Mouse (Mus musculus) monocyte, adult 2 months (primary cell): ENCODE results near the gene Rgs3.

Source experiments
- DNase-seq, 2 experiments: peaks; one replicate each; pipeline ENCODE4 v3.0.0; 2022; ENCODE audit warnings: low spot score in 2 of 2, low read depth in 1 of 2

The Rgs3 gene

DNA sequence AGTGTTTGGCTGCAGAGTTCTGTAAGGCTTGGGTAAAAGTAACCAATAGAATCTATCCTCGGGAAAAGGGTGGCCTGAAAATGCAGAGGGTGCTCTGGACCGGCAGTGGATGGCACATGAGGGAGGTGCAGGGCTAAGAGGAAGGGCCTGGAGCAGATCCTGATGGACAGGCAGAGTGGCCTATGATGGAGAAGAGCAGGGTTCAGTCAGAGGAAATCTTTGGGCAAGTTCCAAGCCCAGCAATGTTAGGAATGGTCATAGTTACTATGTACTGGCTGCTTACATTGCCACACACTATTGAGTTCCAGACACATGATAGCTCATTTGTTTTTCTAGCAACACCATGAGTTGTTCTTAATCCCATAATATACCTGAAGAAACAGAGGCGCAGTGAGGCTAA, 124.7 kb downstream of the Rgs3 start:
- no peak for DNase-seq

- no peak for DNase-seq
Observed at GRCm38 (mm10) chr4:62685268-62685667, 125.6 kb downstream of the Rgs3 start.

DNA sequence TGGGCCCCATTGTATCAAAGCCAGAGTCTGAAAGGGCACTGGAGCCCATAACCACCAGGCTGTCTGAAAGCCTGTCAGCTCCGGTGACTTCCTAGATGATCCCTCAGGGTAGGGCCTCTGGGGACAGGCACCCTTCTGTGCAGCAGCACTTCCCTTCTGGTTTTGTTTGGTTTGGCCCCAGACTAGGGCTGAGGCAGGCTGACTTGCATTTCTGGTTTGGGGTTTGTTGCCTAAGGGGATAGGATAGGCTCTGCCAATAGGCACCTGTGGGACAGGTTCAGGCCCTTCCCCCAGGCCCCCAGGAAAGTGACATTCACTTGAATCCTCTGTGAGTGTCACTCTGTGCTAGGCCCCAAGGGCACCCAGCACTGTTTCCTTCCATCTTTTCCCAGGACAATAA, 127.1 kb downstream of the Rgs3 start:
- no peak for DNase-seq

- DNase-seq, result no peak
Observed at GRCm38 (mm10) chr4:62688142-62688541, 128.5 kb downstream of the Rgs3 start.

DNA sequence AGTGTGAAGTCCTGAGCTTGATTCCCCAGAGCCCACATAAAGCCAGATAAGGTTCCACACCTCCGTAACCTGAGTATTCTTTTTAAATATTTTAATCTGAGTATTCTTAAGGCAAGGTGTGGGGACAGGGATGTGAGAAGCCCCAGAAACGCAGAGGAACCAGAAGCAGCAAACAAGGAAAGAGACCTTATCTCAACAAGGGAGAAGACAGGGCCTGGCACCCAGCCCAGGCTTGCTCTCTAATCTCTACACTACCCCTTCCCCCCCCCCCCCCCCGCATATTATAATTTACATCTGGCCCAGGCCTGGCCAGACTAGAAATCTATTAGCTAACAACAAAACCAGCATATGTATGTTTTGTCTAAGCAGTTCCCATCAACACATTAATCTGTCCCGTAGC, 131.3 kb downstream of the Rgs3 start:
- DNase-seq, result no peak

GRCm38 (mm10) chr4:62691625-62692024, 132.0 kb downstream of the Rgs3 start:
- DNase-seq, result no peak

GRCm38 (mm10) chr4:62693839-62694238, 134.2 kb downstream of the Rgs3 start:
- no peak for DNase-seq

DNA sequence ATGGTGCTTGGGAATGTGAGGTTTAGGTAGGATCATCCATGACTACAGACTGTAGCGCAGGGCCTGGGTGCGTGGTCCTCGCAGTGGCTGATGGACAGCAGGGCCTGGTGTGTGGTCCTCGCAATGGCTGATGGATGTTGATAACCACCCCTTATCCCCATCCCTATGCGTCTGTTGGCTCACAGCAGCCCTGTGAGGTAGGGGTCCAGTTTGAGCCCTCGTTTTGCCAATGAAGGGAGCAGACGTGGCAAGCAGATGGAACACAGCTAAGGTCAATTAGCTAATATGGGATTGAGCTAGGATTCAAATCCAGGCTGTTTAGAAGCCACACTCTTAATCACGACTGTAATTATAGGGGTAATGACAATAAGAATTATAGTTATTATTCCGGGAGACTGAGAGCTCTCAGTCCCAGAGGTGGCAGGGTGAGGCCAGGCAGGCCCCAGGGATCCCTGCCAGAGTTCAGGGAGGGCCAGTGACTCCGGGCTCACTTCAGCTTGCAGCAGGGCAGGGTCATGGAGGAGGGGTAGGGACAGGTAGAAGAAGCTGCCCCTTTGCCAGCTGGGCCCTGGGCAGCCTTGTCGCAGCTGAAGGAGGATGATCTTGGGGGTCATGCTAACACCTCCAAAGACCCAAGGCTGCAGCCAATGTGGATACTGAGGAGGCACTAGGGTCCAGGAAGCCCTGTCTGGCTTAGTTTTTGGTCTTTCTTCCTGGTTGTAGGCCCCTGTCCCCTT, 135.2 kb downstream of the Rgs3 start:
- DNase-seq, result no peak

DNA sequence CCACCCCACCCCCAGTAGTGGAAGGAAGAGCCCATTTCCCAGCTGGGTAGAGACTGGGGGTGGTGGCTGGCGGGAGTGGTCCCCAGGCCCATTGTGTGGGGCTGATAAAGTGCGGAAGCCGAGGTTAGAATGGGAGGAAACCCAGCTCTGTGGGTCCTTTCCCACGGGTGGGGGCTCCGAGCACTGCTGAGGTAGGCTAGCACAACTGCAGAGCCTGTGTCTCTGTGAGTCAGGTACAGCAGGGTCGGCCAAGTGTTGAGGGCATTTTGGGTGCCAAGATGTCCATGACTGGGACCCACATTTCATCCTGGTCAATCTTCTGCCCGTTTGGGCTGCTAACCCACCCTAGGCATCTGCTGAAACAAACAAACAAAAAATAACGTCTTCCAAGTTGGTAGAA, 135.9 kb downstream of the Rgs3 start:
- no peak for DNase-seq

DNA sequence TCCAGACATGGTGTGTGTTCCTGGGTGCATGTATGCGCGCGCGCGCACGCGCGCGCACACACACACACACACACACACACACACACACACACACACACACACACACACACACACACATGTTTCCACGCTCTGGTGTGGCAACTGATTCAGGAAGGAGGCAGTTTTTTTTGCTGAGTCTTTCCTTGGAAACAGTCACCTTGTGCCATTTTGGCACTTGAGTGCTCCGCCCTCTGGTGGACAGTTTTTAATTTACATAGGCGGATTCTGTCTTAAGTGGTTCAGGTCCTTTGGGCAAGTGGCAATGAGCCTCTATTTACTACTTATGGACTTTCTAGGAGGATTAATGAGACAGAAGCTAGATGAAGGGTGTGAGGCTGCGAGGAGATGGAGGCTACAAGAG, 136.3 kb downstream of the Rgs3 start:
- no peak for DNase-seq

DNA sequence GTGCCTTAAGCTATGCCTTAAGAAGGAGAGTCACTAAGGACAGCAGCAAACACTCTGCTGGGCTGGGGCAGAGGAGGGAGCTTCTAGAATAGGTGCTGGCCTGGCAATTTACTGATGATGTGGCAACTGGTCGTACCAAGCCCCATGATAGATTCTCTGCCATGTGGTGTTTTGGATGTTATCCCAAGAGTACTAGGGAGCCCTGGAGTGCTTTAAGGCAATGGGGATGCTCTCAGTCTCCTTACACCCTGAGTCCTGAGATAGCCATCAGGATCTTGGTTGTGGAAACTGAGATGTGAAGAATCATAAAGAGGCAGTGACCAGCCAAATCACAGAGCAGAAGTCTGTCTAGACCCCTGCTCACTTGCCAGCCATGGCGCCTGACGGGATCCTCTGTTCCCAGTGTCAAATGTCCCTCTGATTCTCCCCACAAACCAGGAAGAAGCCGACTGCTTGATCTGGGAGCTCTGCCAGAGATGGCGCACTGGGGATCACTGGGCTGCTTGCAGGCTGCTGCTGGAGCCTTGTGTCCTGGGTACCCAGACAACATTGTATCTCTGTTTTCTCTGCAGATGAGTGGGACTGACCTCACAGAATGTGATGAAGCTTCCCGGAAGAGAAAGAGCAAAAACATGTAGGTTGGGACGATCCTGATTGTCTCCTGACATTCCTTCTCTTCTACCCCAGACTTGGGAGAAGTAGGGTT, 137.2 kb downstream of the Rgs3 start:
- DNase-seq, result no peak

DNA sequence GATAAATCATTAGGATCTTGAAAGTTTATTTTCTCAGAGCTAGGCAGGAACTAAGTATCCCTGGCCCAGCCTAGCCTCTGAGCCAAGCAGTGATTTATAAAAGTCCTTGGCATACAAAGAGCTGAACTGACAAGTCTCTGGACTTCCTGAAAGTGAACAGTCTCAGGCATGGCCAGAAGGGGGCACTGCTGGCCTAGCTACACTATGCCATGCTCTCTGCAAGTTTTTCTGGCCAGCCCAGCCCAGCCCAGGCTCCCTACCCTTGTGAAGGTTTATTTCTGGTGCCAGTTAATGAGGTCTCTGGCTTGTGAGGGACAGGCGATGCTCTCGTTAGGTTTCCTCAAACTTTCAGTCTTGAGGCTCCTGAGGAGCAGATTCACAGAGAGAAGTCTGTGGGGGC, 137.8 kb downstream of the Rgs3 start:
- DNase-seq, result peak in 1 of 2 experiments; percentile 54

DNA sequence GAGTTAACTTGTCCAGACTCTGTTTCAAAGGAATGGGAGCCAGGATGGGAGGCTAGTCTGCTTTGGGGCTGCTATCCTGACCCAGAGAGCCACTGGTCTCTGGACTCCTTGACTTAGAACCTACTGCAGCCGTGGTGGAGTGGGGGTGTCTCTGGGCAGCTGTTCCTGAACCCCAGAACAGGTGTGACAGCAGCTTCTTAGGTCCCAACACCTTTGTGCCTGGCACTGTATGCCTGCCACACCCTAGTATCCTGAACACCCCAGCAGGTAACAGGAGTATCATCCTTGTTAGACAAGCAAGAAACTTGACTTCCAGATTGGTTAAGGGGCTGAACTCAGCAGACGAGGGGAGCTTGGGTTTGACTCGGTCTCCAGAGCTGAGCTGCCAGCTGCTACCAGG, 138.9 kb downstream of the Rgs3 start:
- DNase-seq, result no peak

- no peak for DNase-seq
Observed at GRCm38 (mm10) chr4:62699191-62699812, 139.7 kb downstream of the Rgs3 start.

- no peak for DNase-seq
Observed at GRCm38 (mm10) chr4:62700426-62700825, 140.8 kb downstream of the Rgs3 start.

DNA sequence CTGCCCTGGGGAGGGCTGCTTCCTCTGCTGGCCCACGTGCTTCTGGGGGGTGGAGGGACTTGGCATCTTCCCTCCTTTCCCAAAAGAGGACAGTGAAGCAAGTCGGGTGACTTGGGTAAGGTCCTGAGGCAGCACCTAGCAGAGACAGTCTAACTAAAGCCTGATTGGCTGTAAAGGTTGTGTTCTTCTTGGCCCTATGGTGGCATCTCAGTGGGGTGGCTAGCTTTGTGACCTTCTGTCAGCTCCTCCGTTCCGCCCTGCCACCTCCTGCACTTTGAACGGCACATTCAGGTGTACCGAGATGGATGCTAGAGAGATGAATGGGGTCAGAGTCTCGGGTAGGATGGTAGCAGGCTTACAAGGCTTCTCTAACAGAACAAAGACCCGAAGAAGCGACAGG, 143.5 kb downstream of the Rgs3 start:
- no peak for DNase-seq

- DNase-seq, result no peak
Observed at GRCm38 (mm10) chr4:62704204-62704603, 144.6 kb downstream of the Rgs3 start.

DNA sequence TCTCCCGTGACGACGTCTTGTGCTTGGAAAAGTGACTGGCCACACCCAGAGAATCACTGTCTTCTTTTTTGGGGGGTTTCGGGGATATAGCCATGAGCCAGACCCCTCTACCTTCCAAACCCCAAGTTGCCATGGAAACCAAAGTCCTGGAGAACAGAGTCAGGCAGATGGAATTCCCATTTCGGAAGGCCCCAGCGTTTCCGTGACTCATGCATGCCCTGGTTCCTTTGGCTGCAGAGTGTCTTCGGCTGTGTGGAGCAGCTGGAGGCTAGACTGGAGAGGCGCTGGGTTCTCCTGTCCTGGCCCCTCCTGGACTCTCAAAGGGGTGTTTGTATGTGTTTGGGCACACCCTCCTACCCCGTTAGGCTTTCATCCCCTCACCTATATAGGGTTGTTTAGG, 145.4 kb downstream of the Rgs3 start:
- DNase-seq, result no peak

GRCm38 (mm10) chr4:62705749-62706148, 146.1 kb downstream of the Rgs3 start:
- DNase-seq, result no peak

DNA sequence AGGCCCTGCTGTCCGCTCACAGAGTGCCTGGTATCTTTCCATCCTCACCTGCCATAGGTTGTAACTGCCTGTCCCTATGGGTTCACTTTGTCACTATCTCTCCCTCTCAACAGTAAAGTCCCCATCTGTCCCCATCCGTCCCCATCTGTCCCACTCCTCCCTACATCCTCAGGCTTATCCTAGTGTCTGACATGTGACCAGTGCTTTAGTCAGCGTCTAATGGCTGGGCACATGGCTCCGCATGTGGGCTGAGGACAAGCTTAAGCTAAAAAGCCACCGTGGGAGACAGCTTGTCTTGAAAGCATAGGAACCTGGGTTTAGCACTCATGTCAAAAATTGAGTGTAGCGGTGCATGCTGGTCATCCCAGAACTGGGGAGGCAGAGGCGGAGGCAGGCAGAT, 148.4 kb downstream of the Rgs3 start:
- DNase-seq, result no peak

DNA sequence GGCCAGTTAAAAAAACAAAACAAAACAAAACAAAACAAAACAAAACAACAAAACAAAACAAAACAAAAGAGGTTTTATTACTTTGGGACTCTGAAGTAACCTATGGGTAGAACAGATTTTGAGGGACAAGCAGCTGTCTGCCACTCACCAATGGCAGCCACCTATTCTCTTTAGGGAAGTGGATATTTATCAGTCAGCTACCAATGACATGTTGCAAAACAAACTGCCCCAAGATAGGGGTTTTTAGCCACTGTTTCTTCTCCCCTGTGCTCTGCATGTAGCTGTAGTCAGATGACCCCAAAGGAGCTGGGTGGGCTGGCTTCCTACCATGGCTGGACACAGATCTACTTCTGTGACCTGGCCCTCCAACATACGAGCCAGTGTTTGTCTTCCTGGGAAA, 149.3 kb downstream of the Rgs3 start:
- no peak for DNase-seq

- no peak for DNase-seq
Observed at GRCm38 (mm10) chr4:62709448-62709847, 149.8 kb downstream of the Rgs3 start.
